Mouse (Mus musculus) R1 (cell line): ENCODE data around the gene Gbx2.
A peak's percentile ranks its signal among the peaks of the same experiment; 100 is the strongest.

Source experiments
- DNase-seq: peaks from one replicate; pipeline ENCODE4 v3.0.0-alpha.2; 2018; ENCODE audit warnings: low read depth, low spot score

Gbx2 gene

GRCm38 (mm10) chr1:89931120-89931519, at the start of gene Gbx2:
Gene Gbx2 (minus strand): TSS chr1:89931179.
- peak; percentile 97 for DNase-seq

- no peak for DNase-seq
Measured at GRCm38 (mm10) chr1:89977261-89977660, 46.3 kb upstream of the Gbx2 start.

- peak; percentile 61 for DNase-seq
Measured at GRCm38 (mm10) chr1:89976411-89976810, 45.4 kb upstream of the Gbx2 start.

GRCm38 (mm10) chr1:89974541-89974940, 43.6 kb upstream of the Gbx2 start:
- DNase-seq: peak; percentile 62

GRCm38 (mm10) chr1:89971848-89972247, 40.9 kb upstream of the Gbx2 start:
- no peak for DNase-seq

GRCm38 (mm10) chr1:89969714-89970110, 38.7 kb upstream of the Gbx2 start:
- DNase-seq: no peak

- no peak for DNase-seq
Measured at GRCm38 (mm10) chr1:89969072-89969713, 38.2 kb upstream of the Gbx2 start.

GRCm38 (mm10) chr1:89968111-89968851, 37.3 kb upstream of the Gbx2 start:
- DNase-seq: peak; percentile 58

GRCm38 (mm10) chr1:89967585-89967984, 36.6 kb upstream of the Gbx2 start:
- no peak for DNase-seq

- no peak for DNase-seq
Measured at GRCm38 (mm10) chr1:89964426-89964825, 33.4 kb upstream of the Gbx2 start.

- DNase-seq: no peak
Measured at GRCm38 (mm10) chr1:89963296-89963695, 32.3 kb upstream of the Gbx2 start.

- no peak for DNase-seq
Measured at GRCm38 (mm10) chr1:89962092-89962491, 31.1 kb upstream of the Gbx2 start.

GRCm38 (mm10) chr1:89959393-89959792, 28.4 kb upstream of the Gbx2 start:
- no peak for DNase-seq

GRCm38 (mm10) chr1:89943202-89943601, 12.2 kb upstream of the Gbx2 start:
- peak; percentile 83 for DNase-seq

- DNase-seq: no peak
Measured at GRCm38 (mm10) chr1:89942395-89942976, 11.5 kb upstream of the Gbx2 start.

GRCm38 (mm10) chr1:89941701-89942381, 10.9 kb upstream of the Gbx2 start:
- peak; percentile 78 for DNase-seq

GRCm38 (mm10) chr1:89940961-89941524, 10.1 kb upstream of the Gbx2 start:
- DNase-seq: no peak

- peak; percentile 94 for DNase-seq
Measured at GRCm38 (mm10) chr1:89939981-89940726, 9.2 kb upstream of the Gbx2 start.

GRCm38 (mm10) chr1:89939596-89939960, 8.6 kb upstream of the Gbx2 start:
- DNase-seq: no peak

GRCm38 (mm10) chr1:89938884-89939595, 8.1 kb upstream of the Gbx2 start:
- peak; percentile 90 for DNase-seq
